In genomic region chr8:66687511-66688329, GRCm38 (mm10) we compare ENCODE assay signal across 9 mouse cellular contexts. TPM values are rescaled to one million over a fixed set of nuclear protein-coding genes. Genes with fewer than 3 reads are reported as not detected.
DNase-seq lines count a peak whose midpoint lies in the region; ATAC-seq lines count a peak whose summit lies in the region.
"Had no signal": no experiment of that assay in that cellular context is flagged by ENCODE, and none has a peak within 500 bp of the region (broad histone marks: within the 10 kb centered on the region; RNA-seq: fewer than 3 reads in every experiment).

Gene Npy5r, minus strand, starts transcription at chr8:66688128.

- DNase-seq in kidney, postnatal 4 days, result peak; percentile 10 to 22
- DNase-seq in kidney, postnatal 25 days, result no peak
- DNase-seq in midbrain, embryonic 10.5 days (ENCODE audit: low spot score), result peak; percentile 68
- DNase-seq in spleen, postnatal 14 days (ENCODE audit: low spot score in 2 of 2), result no peak
- no peak for DNase-seq in adrenal gland, adult 18-20 months (ENCODE audit: low spot score in 2 of 2)
- DNase-seq in urinary bladder, postnatal 4 days (ENCODE audit: low spot score in 2 of 2), result no peak

- H3K36me3 ChIP-seq in embryonic facial prominence, embryonic 13.5 days, result no peaks in the 10 kb centered on the region
- no peaks in the 10 kb centered on the region for H3K36me3 ChIP-seq in intestine, embryonic 15.5 days
- no peaks in the 10 kb centered on the region for H3K36me3 ChIP-seq in midbrain, embryonic 10.5 days

- no peaks in the 10 kb centered on the region for H3K9me3 ChIP-seq in embryonic facial prominence, embryonic 13.5 days
- H3K9me3 ChIP-seq in intestine, embryonic 15.5 days, result no peaks in the 10 kb centered on the region
- H3K9me3 ChIP-seq in midbrain, embryonic 10.5 days (replicated peaks), result no peaks in the 10 kb centered on the region

- H3K4me1 ChIP-seq in embryonic facial prominence, embryonic 13.5 days, result peaks cover 9% of the 10 kb centered on the region; the same call in 1 of the 2 replicates
- no peaks in the 10 kb centered on the region for H3K4me1 ChIP-seq in intestine, embryonic 15.5 days (replicated peaks)
- peaks cover 16% of the 10 kb centered on the region for H3K4me1 ChIP-seq in midbrain, embryonic 10.5 days

- H3K9ac ChIP-seq in embryonic facial prominence, embryonic 13.5 days, result peak within 1 kb of the TSS; percentile 67
- H3K9ac ChIP-seq in intestine, embryonic 15.5 days, result no peak within 1 kb of the TSS; the same call in 1 of the 2 replicates

- WGBS in embryonic facial prominence, embryonic 13.5 days, result under 1% methylated on average over 43 of the region's 43 CpGs
- WGBS in intestine, embryonic 15.5 days, result 1% methylated on average over 43 of the region's 43 CpGs
- WGBS in midbrain, embryonic 10.5 days, result 2% methylated on average over 43 of the region's 43 CpGs

- H3K27ac ChIP-seq in embryonic facial prominence, embryonic 13.5 days, result no peak within 1 kb of the TSS
- no peak within 1 kb of the TSS for H3K27ac ChIP-seq in intestine, embryonic 15.5 days
- H3K27ac ChIP-seq in midbrain, embryonic 10.5 days (replicated peaks), result peak within 1 kb of the TSS; percentile 76
- H3K27ac ChIP-seq: macrophage had no signal

- peaks cover 51% of the 10 kb centered on the region for H3K27me3 ChIP-seq in embryonic facial prominence, embryonic 13.5 days
- H3K27me3 ChIP-seq in intestine, embryonic 15.5 days (replicated peaks), result peaks cover 9% of the 10 kb centered on the region
- peaks cover 33% of the 10 kb centered on the region for H3K27me3 ChIP-seq in midbrain, embryonic 10.5 days (ENCODE audit: low read depth, poor library complexity, severe bottlenecking)

- ATAC-seq in embryonic facial prominence, embryonic 13.5 days (ENCODE audit: insufficient number of reproducible peaks, insufficient read depth, low FRiP score, low TSS enrichment, low read depth), result 0 out of 2 replicates have a peak, but pooled peaks have one; percentile 48
- ATAC-seq in intestine, embryonic 15.5 days, result 0 out of 2 replicates have a peak, but pooled peaks have one; percentile 47

- H3K4me3 ChIP-seq in embryonic facial prominence, embryonic 13.5 days, result peak within 1 kb of the TSS; percentile 45
- H3K4me3 ChIP-seq in intestine, embryonic 15.5 days (replicated peaks), result peak within 1 kb of the TSS; percentile 38
- peak within 1 kb of the TSS; percentile 62 for H3K4me3 ChIP-seq in midbrain, embryonic 10.5 days

- H3K4me2 ChIP-seq in embryonic facial prominence, embryonic 13.5 days, result peak within 1 kb of the TSS; percentile 89
- peak within 1 kb of the TSS; percentile 87 for H3K4me2 ChIP-seq in intestine, embryonic 15.5 days (replicated peaks)

RNA-seq across cellular contexts. Expression of gene Npy5r, which starts in this region (rescaled TPM):
- polyA plus RNA-seq in embryonic facial prominence, embryonic 13.5 days (2015; fragmentation: Nextera tagmentation; extraction: Ambion mirVana), result 0.22 TPM in 1 of 2 replicates, not detected in the other
- not detected in 2 replicates for polyA plus RNA-seq in intestine, embryonic 15.5 days (2015; fragmentation: Nextera tagmentation; extraction: Ambion mirVana)
- polyA plus RNA-seq in midbrain, embryonic 10.5 days (2016; fragmentation: Nextera tagmentation; extraction: Ambion mirVana), result 0.11 and 0.34 TPM in 2 replicates
- under 1 TPM; 0.13 to 0.27 TPM for total RNA-seq in adrenal gland, adult 18-20 months (2021)
- polyA plus RNA-seq: macrophage had no signal

Comparison
In these comparisons a context has a peak if more than half of its experiments do, and no peak if none do; other contexts are left out.
1. DNase-seq: peak in kidney, postnatal 4 days (2 of 2); none in kidney, postnatal 25 days (0 of 2), spleen, postnatal 14 days (0 of 2), adrenal gland, adult 18-20 months (0 of 2) and urinary bladder, postnatal 4 days (0 of 2).
2. Peak in ATAC-seq, H3K4me3 ChIP-seq, H3K9ac ChIP-seq and H3K4me2 ChIP-seq in embryonic facial prominence, embryonic 13.5 days; RNA of the gene not detected or under 1 TPM.
3. Peak in ATAC-seq, H3K4me3 ChIP-seq and H3K4me2 ChIP-seq in intestine, embryonic 15.5 days; RNA of the gene not detected or under 1 TPM.
4. Peak in DNase-seq, H3K4me3 ChIP-seq and H3K27ac ChIP-seq in midbrain, embryonic 10.5 days; RNA of the gene not detected or under 1 TPM.
5. Peak in every context shown above with its lines, with median percentiles within 50 percentile points of each other: H3K4me3 ChIP-seq.